Mouse (Mus musculus) olfactory bulb, adult 2 months (tissue): ENCODE data around the gene Kcnj6.

Source experiments
- CTCF ChIP-seq: fragments of 200-500 bp; IDR thresholded peaks from 2 replicates; pipeline ENCODE4 v1.5.1; 2012; ENCODE audit warnings: low read depth, mild to moderate bottlenecking, low read length, moderate library complexity; ENCODE audit not compliant: insufficient read depth
- POLR2A ChIP-seq: fragments of 200-500 bp; IDR thresholded peaks from 2 replicates; pipeline ENCODE4 v1.6.1; 2012; ENCODE audit warnings: mild to moderate bottlenecking, low read depth, low read length, moderate library complexity; ENCODE audit not compliant: insufficient read depth

DNA sequence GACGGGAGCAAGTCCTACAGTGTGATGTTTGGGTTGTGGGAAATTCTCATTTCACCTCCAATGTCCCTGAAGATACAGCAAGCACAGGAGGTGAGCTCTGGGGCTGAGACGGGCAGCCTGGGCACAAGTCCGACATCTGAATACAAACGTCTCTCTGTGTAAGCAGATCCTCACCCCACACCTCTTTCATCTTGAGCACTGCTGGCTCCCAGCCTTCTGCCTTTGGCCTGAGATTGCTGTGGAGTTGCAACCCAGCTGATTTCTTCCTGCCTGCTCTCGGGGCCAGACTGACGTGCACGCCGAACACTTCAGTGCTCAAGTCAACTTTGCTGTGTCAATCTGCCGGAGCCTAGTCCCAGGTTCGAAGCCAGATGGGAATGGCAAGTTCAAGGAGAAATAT is 244.7 kb downstream of the Kcnj6 start:
- TF ChIP-seq POLR2A, result no peak
- no peak for TF ChIP-seq CTCF
